Mouse (Mus musculus): ENCODE data around the gene Tbpl1. TPM values are rescaled to one million over a fixed set of nuclear protein-coding genes. Genes with fewer than 3 reads are reported as not detected.

Tbpl1 gene
- polyA plus RNA-seq, 1 experiment = 43.7 TPM

GRCm38 (mm10) chr10:22698158-22698953 lies 33.4 kb downstream of the Tbpl1 start:
- Histone ChIP-seq H3K4me3 (ENCODE audit: insufficient read depth, low read length) (no peak overlapping the region), H3K27ac (ENCODE audit: insufficient read depth, low read length) (no peak overlapping the region), H3K4me1 (ENCODE audit: control insufficient read depth, insufficient read depth, low read length) (peaks cover 23% of the 10 kb centered on the region)
- TF ChIP-seq POLR2A (IDR thresholded peaks at IDR 0.05; ENCODE audit: extremely low read depth, insufficient read depth, low read length) (no peak), CTCF (IDR thresholded peaks at IDR 0.05; ENCODE audit: extremely low read depth, insufficient read depth, low read length) (no peak)

- H3K27ac ChIP-seq (ENCODE audit: insufficient read depth, low read length) = no peak overlapping the region
- H3K4me1 ChIP-seq (ENCODE audit: control insufficient read depth, insufficient read depth, low read length) = peaks cover 18% of the 10 kb centered on the region
- no peak overlapping the region for H3K4me3 ChIP-seq (ENCODE audit: insufficient read depth, low read length)
- TF ChIP-seq POLR2A (IDR thresholded peaks at IDR 0.05; ENCODE audit: extremely low read depth, insufficient read depth, low read length) (no peak), CTCF (IDR thresholded peaks at IDR 0.05; ENCODE audit: extremely low read depth, insufficient read depth, low read length) (no peak)
These were observed 34.9 kb downstream of the Tbpl1 start for GRCm38 (mm10) chr10:22696864-22697263.

GRCm38 (mm10) chr10:22696236-22696635 lies 35.5 kb downstream of the Tbpl1 start:
- no peak for TF ChIP-seq POLR2A (IDR thresholded peaks at IDR 0.05; ENCODE audit: extremely low read depth, insufficient read depth, low read length)
- no peak for TF ChIP-seq CTCF (IDR thresholded peaks at IDR 0.05; ENCODE audit: extremely low read depth, insufficient read depth, low read length)
- Histone ChIP-seq H3K27ac (ENCODE audit: insufficient read depth, low read length) (no peak overlapping the region), H3K4me3 (ENCODE audit: insufficient read depth, low read length) (no peak overlapping the region), H3K4me1 (ENCODE audit: control insufficient read depth, insufficient read depth, low read length) (peaks cover 15% of the 10 kb centered on the region)

GRCm38 (mm10) chr10:22675848-22676630 lies 55.7 kb downstream of the Tbpl1 start:
- TF ChIP-seq POLR2A (IDR thresholded peaks at IDR 0.05; ENCODE audit: extremely low read depth, insufficient read depth, low read length) = no peak
- TF ChIP-seq CTCF (IDR thresholded peaks at IDR 0.05; ENCODE audit: extremely low read depth, insufficient read depth, low read length) = no peak
- Histone ChIP-seq H3K4me3 (ENCODE audit: insufficient read depth, low read length) (no peak overlapping the region), H3K4me1 (ENCODE audit: control insufficient read depth, insufficient read depth, low read length) (no peaks in the 10 kb centered on the region; the same call in 1 of the 2 replicates), H3K27ac (ENCODE audit: insufficient read depth, low read length) (no peak overlapping the region)

GRCm38 (mm10) chr10:22674176-22674575 lies 57.6 kb downstream of the Tbpl1 start:
- H3K27ac ChIP-seq (ENCODE audit: insufficient read depth, low read length) = no peak overlapping the region
- no peak for TF ChIP-seq CTCF (IDR thresholded peaks at IDR 0.05; ENCODE audit: extremely low read depth, insufficient read depth, low read length)
- H3K4me3 ChIP-seq (ENCODE audit: insufficient read depth, low read length) = no peak overlapping the region
- H3K4me1 ChIP-seq (ENCODE audit: control insufficient read depth, insufficient read depth, low read length) = no peaks in the 10 kb centered on the region; the same call in 1 of the 2 replicates

GRCm38 (mm10) chr10:22668509-22668908 lies 63.2 kb downstream of the Tbpl1 start:
- Histone ChIP-seq H3K4me1 (ENCODE audit: control insufficient read depth, insufficient read depth, low read length) (no peaks in the 10 kb centered on the region; the same call in 1 of the 2 replicates), H3K4me3 (ENCODE audit: insufficient read depth, low read length) (no peak overlapping the region), H3K27ac (ENCODE audit: insufficient read depth, low read length) (no peak overlapping the region)
- TF ChIP-seq POLR2A (IDR thresholded peaks at IDR 0.05; ENCODE audit: extremely low read depth, insufficient read depth, low read length) = no peak
- no peak for TF ChIP-seq CTCF (IDR thresholded peaks at IDR 0.05; ENCODE audit: extremely low read depth, insufficient read depth, low read length)

- no peaks in the 10 kb centered on the region; the same call in 1 of the 2 replicates for H3K4me1 ChIP-seq (ENCODE audit: control insufficient read depth, insufficient read depth, low read length)
- no peak for TF ChIP-seq CTCF (IDR thresholded peaks at IDR 0.05; ENCODE audit: extremely low read depth, insufficient read depth, low read length)
- TF ChIP-seq POLR2A (IDR thresholded peaks at IDR 0.05; ENCODE audit: extremely low read depth, insufficient read depth, low read length) = no peak
- H3K4me3 ChIP-seq (ENCODE audit: insufficient read depth, low read length) = no peak overlapping the region
- H3K27ac ChIP-seq (ENCODE audit: insufficient read depth, low read length) = no peak overlapping the region
These were observed 71.3 kb downstream of the Tbpl1 start for GRCm38 (mm10) chr10:22660286-22661000.

GRCm38 (mm10) chr10:22659386-22659725 lies 72.4 kb downstream of the Tbpl1 start:
- H3K4me1 ChIP-seq (ENCODE audit: control insufficient read depth, insufficient read depth, low read length) = no peaks in the 10 kb centered on the region; the same call in 1 of the 2 replicates
- no peak overlapping the region for H3K4me3 ChIP-seq (ENCODE audit: insufficient read depth, low read length)
- no peak overlapping the region for H3K27ac ChIP-seq (ENCODE audit: insufficient read depth, low read length)
- no peak for TF ChIP-seq POLR2A (IDR thresholded peaks at IDR 0.05; ENCODE audit: extremely low read depth, insufficient read depth, low read length)
- TF ChIP-seq CTCF (IDR thresholded peaks at IDR 0.05; ENCODE audit: extremely low read depth, insufficient read depth, low read length) = no peak

Measured in cortical plate, adult 2 months (tissue).